Mouse (Mus musculus) layer of hippocampus, adult 9-10 months (tissue): ENCODE measurements around the gene Stim2.

ENCODE experiments used
- DNase-seq: peaks from one replicate; pipeline ENCODE4 v3.0.0; 2022; ENCODE audit warnings: low spot score

Stim2 gene

GRCm38 (mm10) chr5:53998146-53998742 lies at the start of gene Stim2:
Gene Stim2, plus strand, starts transcription at chr5:53998499.
- peak; percentile 74 for DNase-seq

GRCm38 (mm10) chr5:53948606-53949266 lies 49.6 kb upstream of the Stim2 start:
- DNase-seq: no peak

GRCm38 (mm10) chr5:53950189-53950588 lies 48.1 kb upstream of the Stim2 start:
- DNase-seq: no peak

GRCm38 (mm10) chr5:53953216-53953615 lies 45.1 kb upstream of the Stim2 start:
- DNase-seq: no peak

- no peak for DNase-seq
Observed at GRCm38 (mm10) chr5:53953797-53954196, 44.5 kb upstream of the Stim2 start.

- no peak for DNase-seq
Observed at GRCm38 (mm10) chr5:53955966-53956365, 42.3 kb upstream of the Stim2 start.

GRCm38 (mm10) chr5:53956396-53957314 lies 41.6 kb upstream of the Stim2 start:
- no peak for DNase-seq

GRCm38 (mm10) chr5:53957348-53957747 lies 41.0 kb upstream of the Stim2 start:
- DNase-seq: no peak

- DNase-seq: no peak
Observed at GRCm38 (mm10) chr5:53961229-53961628, 37.1 kb upstream of the Stim2 start.

- DNase-seq: no peak
Observed at GRCm38 (mm10) chr5:53961830-53962515, 36.3 kb upstream of the Stim2 start.

- DNase-seq: no peak
Observed at GRCm38 (mm10) chr5:53965656-53966055, 32.6 kb upstream of the Stim2 start.

GRCm38 (mm10) chr5:53967560-53967959 lies 30.7 kb upstream of the Stim2 start:
- DNase-seq: no peak

GRCm38 (mm10) chr5:53970178-53970577 lies 28.1 kb upstream of the Stim2 start:
- DNase-seq: no peak

GRCm38 (mm10) chr5:53971201-53971600 lies 27.1 kb upstream of the Stim2 start:
- DNase-seq: no peak

GRCm38 (mm10) chr5:53972905-53973304 lies 25.4 kb upstream of the Stim2 start:
- no peak for DNase-seq

- no peak for DNase-seq
Observed at GRCm38 (mm10) chr5:53976497-53976896, 21.8 kb upstream of the Stim2 start.

GRCm38 (mm10) chr5:53977060-53977459 lies 21.2 kb upstream of the Stim2 start:
- DNase-seq: no peak

GRCm38 (mm10) chr5:53983358-53983757 lies 14.9 kb upstream of the Stim2 start:
- no peak for DNase-seq

GRCm38 (mm10) chr5:53985632-53986031 lies 12.7 kb upstream of the Stim2 start:
- DNase-seq: no peak

GRCm38 (mm10) chr5:53987496-53987895 lies 10.8 kb upstream of the Stim2 start:
- no peak for DNase-seq

- no peak for DNase-seq
Observed at GRCm38 (mm10) chr5:53988053-53988452, 10.2 kb upstream of the Stim2 start.

- DNase-seq: no peak
Observed at GRCm38 (mm10) chr5:53992616-53993015, 5.7 kb upstream of the Stim2 start.
